ENCODE assay signal across 8 mouse cellular contexts in genomic region chr17:32113255-32113522, GRCm38 (mm10). TPM values are rescaled to one million over a fixed set of nuclear protein-coding genes. Genes with fewer than 3 reads are reported as not detected.
A peak's percentile ranks its signal among the peaks of the same experiment; 100 is the strongest.
DNase-seq lines count a peak whose midpoint lies in the region; ATAC-seq and TF ChIP-seq lines count a peak whose summit lies in the region.

No protein-coding gene starts in this region.

- H3K36me3 ChIP-seq in kidney, postnatal 0 days (ENCODE audit: insufficient read depth, low read length): no peaks in the 10 kb centered on the region
- H3K36me3 ChIP-seq in embryonic facial prominence, embryonic 13.5 days: no peaks in the 10 kb centered on the region
- H3K36me3 ChIP-seq in limb, embryonic 12.5 days: no peaks in the 10 kb centered on the region
- H3K36me3 ChIP-seq in neural tube, embryonic 15.5 days: no peaks in the 10 kb centered on the region
- no peaks in the 10 kb centered on the region for H3K36me3 ChIP-seq in thymus, adult 2 months (ENCODE audit: control insufficient read depth, insufficient read depth, low read length)

- no peak for DNase-seq in kidney, postnatal 0 days (ENCODE audit: low spot score)
- no peak for DNase-seq in kidney, postnatal 4 days
- DNase-seq in left cerebral cortex, adult 8-10 months (ENCODE audit: low spot score in 2 of 2): no peak
- DNase-seq in thymus, adult 2 months: no peak

- peak overlapping the region; percentile 93 for H3K4me2 ChIP-seq in kidney, postnatal 0 days (ENCODE audit: low read length)
- peak overlapping the region; percentile 98 for H3K4me2 ChIP-seq in embryonic facial prominence, embryonic 13.5 days
- H3K4me2 ChIP-seq in limb, embryonic 12.5 days: peak overlapping the region; percentile 95
- peak overlapping the region; percentile 98 for H3K4me2 ChIP-seq in neural tube, embryonic 15.5 days

- no peak overlapping the region for H3K27ac ChIP-seq in kidney, postnatal 0 days
- H3K27ac ChIP-seq in embryonic facial prominence, embryonic 13.5 days: no peak overlapping the region
- H3K27ac ChIP-seq in limb, embryonic 12.5 days: no peak overlapping the region
- H3K27ac ChIP-seq in neural tube, embryonic 15.5 days (replicated peaks): no peak overlapping the region
- no peak overlapping the region for H3K27ac ChIP-seq in thymus, adult 2 months (ENCODE audit: control insufficient read depth, insufficient read depth, low read length)

- no peak for TF ChIP-seq CTCF in kidney, postnatal 0 days (IDR thresholded peaks at IDR 0.05; ENCODE audit: low read depth)
- TF ChIP-seq CTCF in thymus, adult 2 months (IDR thresholded peaks at IDR 0.05; ENCODE audit: borderline replicate concordance, control insufficient read depth, extremely low read depth, insufficient read depth, low read length, poor library complexity): no peak

- no peaks in the 10 kb centered on the region for H3K27me3 ChIP-seq in kidney, postnatal 0 days (ENCODE audit: insufficient read depth, low read length)
- H3K27me3 ChIP-seq in embryonic facial prominence, embryonic 13.5 days: peaks cover 17% of the 10 kb centered on the region
- H3K27me3 ChIP-seq in limb, embryonic 12.5 days: peaks cover 25% of the 10 kb centered on the region
- H3K27me3 ChIP-seq in neural tube, embryonic 15.5 days (replicated peaks): peaks cover 5% of the 10 kb centered on the region
- H3K27me3 ChIP-seq in thymus, adult 2 months (ENCODE audit: control insufficient read depth, insufficient read depth, low read length): no peaks in the 10 kb centered on the region

- H3K9me3 ChIP-seq in kidney, postnatal 0 days (replicated peaks; ENCODE audit: low read length): no peaks in the 10 kb centered on the region
- H3K9me3 ChIP-seq in embryonic facial prominence, embryonic 13.5 days: no peaks in the 10 kb centered on the region
- H3K9me3 ChIP-seq in limb, embryonic 12.5 days: no peaks in the 10 kb centered on the region
- H3K9me3 ChIP-seq in neural tube, embryonic 15.5 days (replicated peaks): no peaks in the 10 kb centered on the region

- H3K4me1 ChIP-seq in kidney, postnatal 0 days (replicated peaks; ENCODE audit: insufficient read depth, low read length): peaks cover 24% of the 10 kb centered on the region
- H3K4me1 ChIP-seq in embryonic facial prominence, embryonic 13.5 days: peaks cover 43% of the 10 kb centered on the region
- peaks cover 37% of the 10 kb centered on the region for H3K4me1 ChIP-seq in limb, embryonic 12.5 days (replicated peaks)
- peaks cover 36% of the 10 kb centered on the region for H3K4me1 ChIP-seq in neural tube, embryonic 15.5 days
- H3K4me1 ChIP-seq in thymus, adult 2 months (replicated peaks; ENCODE audit: control insufficient read depth, insufficient read depth, low read length): peaks cover 42% of the 10 kb centered on the region

- no peak for ATAC-seq in kidney, postnatal 0 days (replicated peaks; ENCODE audit: low FRiP score, low read depth)
- ATAC-seq in embryonic facial prominence, embryonic 13.5 days (ENCODE audit: insufficient number of reproducible peaks, insufficient read depth, low FRiP score, low TSS enrichment, low read depth): no peak
- ATAC-seq in limb, embryonic 12.5 days (ENCODE audit: insufficient number of reproducible peaks, insufficient read depth, low FRiP score, low TSS enrichment, low read depth): no peak
- ATAC-seq in neural tube, embryonic 15.5 days (ENCODE audit: low FRiP score): peak; percentile 40; the same call in 1 of the 2 replicates
- no peak for ATAC-seq in erythroid progenitor cell, adult 5-6 weeks (replicated peaks; ENCODE audit: low FRiP score, poor library complexity, severe bottlenecking)

- TF ChIP-seq POLR2A in thymus, adult 2 months (IDR thresholded peaks at IDR 0.05; ENCODE audit: control insufficient read depth, extremely low read depth, insufficient read depth, low read length, poor library complexity): no peak

- peak overlapping the region; percentile 62 for H3K9ac ChIP-seq in kidney, postnatal 0 days (ENCODE audit: low read depth, low read length)
- H3K9ac ChIP-seq in embryonic facial prominence, embryonic 13.5 days: peak overlapping the region; percentile 66
- peak overlapping the region; percentile 53; the same call in 1 of the 2 replicates for H3K9ac ChIP-seq in limb, embryonic 12.5 days (replicated peaks)
- peak overlapping the region; percentile 59; the same call in 1 of the 2 replicates for H3K9ac ChIP-seq in neural tube, embryonic 15.5 days (replicated peaks)

- WGBS in kidney, postnatal 0 days: 27% methylated on average over 8 of the region's 8 CpGs
- WGBS in embryonic facial prominence, embryonic 13.5 days: 7% methylated on average over 8 of the region's 8 CpGs
- 7% methylated on average over 8 of the region's 8 CpGs for WGBS in limb, embryonic 12.5 days
- WGBS in neural tube, embryonic 15.5 days: 9% methylated on average over 8 of the region's 8 CpGs
- 75% methylated on average over 8 of the region's 8 CpGs for WGBS in thymus, adult 2 months

- peak overlapping the region; percentile 45; the same call in 1 of the 2 replicates for H3K4me3 ChIP-seq in kidney, postnatal 0 days (replicated peaks; ENCODE audit: low read depth, low read length)
- H3K4me3 ChIP-seq in embryonic facial prominence, embryonic 13.5 days: peak overlapping the region; percentile 53
- peak overlapping the region; percentile 49 for H3K4me3 ChIP-seq in limb, embryonic 12.5 days (replicated peaks)
- peak overlapping the region; percentile 60 for H3K4me3 ChIP-seq in neural tube, embryonic 15.5 days (replicated peaks)
- H3K4me3 ChIP-seq in thymus, adult 2 months (ENCODE audit: control insufficient read depth, insufficient read depth, low read length): no peak overlapping the region

RNA-seq across cellular contexts. Expression of gene Notch3, which starts 53.5 kb away (rescaled TPM):
- polyA plus RNA-seq in kidney, postnatal 0 days (2015; fragmentation: Nextera tagmentation; extraction: Ambion mirVana): 7.2 and 7.4 TPM in 2 replicates
- polyA plus RNA-seq in embryonic facial prominence, embryonic 13.5 days (2015; fragmentation: Nextera tagmentation; extraction: Ambion mirVana): 16.1 and 16.8 TPM in 2 replicates
- 21.5 and 24.2 TPM in 2 replicates for polyA plus RNA-seq in limb, embryonic 12.5 days (2016; fragmentation: Nextera tagmentation; extraction: Ambion mirVana)
- polyA plus RNA-seq in neural tube, embryonic 15.5 days (2015; fragmentation: Nextera tagmentation; extraction: Ambion mirVana): 6.1 and 9.2 TPM in 2 replicates
- 10 to 100 TPM in 2 of 4 experiments, 1 to 10 TPM in 2; 8.6 to 12.2 (median 9.7) TPM for total RNA-seq in left cerebral cortex, adult 8-10 months (2022)
- polyA plus RNA-seq in thymus, adult 2 months (2012; rRNA removed): 63.0 and 72.7 TPM in 2 replicates
- 0.42 TPM in 1 of 2 replicates, not detected in the other for total RNA-seq in erythroid progenitor cell, adult 5-6 weeks (2015; ENCODE audit: low replicate concordance)
- total RNA-seq in erythroid progenitor cell, adult 5-6 weeks (2017; ENCODE audit: low replicate concordance): 0.26 TPM in 1 of 2 replicates, not detected in the other
